Mouse (Mus musculus): ENCODE measurements at regions not wholly inside any gene's neighbourhood (a gene's known extent, or its start where the extent isn't known, plus 50 kb on each side); places are given as distances from the start of the nearest gene placed in this dataset.

DNA sequence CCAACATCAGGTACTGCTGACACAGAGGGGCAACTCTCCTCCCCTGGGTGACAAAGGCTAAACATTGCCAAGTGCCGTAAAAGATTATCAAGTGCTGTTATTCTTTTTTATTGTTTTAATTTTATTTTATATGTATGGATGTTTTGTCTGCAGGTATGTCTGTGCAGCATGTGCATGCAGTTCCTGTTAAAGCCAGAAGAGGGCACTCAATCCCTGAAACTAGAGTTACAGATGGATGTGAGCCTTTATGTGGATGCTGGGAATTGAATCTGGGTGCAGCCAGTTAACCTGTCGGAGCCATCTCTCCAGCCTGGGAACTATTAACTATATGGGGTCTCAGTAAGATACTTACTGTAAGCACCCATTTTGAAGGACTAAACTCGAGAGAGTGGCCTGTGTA, 104.4 kb upstream of the Slc22a12 start:
- DNase-seq (ENCODE audit: low spot score in 2 of 2), result no peak

DNA sequence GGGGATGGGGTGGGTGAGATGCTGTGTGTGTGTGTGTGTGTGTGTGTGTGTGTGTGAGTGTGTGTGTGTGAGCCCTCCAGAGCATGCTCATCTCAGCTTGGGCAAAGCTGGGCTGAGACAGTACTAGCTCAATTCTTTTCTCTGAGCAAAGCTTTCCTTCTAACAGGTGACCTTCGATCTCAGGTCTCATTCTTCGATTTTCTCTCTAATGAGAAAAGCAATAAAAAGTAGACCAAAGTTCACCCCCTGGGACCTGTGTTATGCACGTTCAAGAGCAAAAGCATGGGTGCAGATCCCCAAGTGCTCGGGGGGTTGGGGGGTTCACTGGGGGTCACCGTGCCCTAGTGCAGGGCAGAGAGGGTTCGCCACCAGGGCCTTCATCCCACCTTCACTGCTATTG, 103.1 kb upstream of the Slc22a12 start:
- DNase-seq (ENCODE audit: low spot score in 2 of 2), result no peak

DNA sequence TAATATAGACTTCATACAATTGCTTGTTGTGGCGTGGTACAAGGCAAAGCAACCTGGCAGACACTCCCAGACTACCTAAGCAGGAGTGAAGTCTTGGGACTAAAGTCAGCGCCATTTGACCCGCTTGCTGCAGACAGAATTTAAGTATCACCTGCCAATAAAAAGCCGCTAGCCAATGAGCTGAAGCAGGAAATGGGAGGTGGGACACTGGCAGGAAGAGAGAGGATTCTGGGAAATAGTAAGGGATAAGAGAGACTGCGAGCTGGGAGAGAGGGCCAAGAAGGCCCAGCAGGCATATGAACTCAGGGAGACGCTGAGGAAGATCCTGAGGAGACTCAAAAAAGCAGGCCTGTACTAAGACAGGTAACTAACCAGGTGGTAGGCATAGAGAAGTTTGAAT, 102.0 kb upstream of the Slc22a12 start:
- DNase-seq (ENCODE audit: low spot score in 2 of 2), result no peak

DNA sequence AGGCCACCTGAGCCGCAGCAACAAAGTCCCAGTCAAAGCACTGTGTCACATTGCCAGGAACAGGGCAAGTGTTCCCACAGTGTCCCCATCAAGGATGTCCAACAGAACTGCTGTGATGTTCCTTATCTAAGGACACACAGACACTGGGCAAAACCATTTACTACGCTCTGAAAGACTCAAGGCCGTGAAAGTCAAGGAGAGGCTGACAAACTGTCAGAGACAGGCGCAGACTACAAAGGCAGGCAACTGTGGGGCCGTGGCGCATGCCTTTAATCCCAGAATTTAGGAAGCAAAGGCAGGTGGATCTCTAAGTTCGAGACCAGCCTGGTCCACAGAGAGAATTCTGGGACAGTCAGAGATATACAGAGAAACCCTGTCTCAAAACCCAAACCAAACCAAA, 96.8 kb upstream of the Slc22a12 start:
- DNase-seq (ENCODE audit: low spot score in 2 of 2), result no peak

DNA sequence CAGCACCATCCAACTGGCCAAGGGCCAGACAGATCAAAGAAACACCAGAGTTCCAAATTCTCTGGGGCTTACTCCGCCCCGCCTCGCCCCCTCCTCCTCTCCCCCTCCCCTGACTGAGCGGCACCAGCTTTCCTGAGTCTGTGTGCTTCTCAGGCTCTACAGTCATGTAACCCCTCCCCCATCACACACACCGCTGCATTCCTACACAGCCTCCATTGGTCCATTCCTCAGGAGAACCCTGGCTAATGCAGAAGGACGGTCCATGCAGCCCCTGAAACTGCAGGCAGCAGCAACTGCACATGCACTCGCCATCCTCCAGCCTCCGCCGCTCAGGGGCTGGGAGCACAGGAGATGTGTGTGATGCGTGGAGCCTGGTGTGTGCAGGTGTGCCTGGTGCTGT, 90.6 kb upstream of the Slc22a12 start:
- no peak for DNase-seq (ENCODE audit: low spot score in 2 of 2)

DNA sequence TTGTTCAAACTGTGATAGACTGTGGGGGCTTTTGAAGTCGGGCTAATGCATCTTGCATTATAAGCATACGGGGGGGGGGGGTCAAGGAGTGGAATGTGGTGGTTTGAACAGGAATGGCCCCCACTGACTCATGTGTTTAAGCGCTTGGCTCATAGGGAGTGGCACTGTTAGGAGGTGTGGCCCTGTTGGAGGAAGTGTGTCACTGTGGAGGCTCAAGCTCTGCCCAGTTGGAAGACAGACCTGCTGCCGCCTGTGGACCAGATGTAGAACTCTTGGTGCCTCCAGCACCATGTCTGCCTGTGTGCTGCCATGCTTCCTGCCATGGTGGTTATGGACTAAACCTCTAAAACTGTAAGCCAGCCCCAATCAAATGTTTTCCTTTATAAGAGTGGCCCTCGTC, 89.0 kb upstream of the Slc22a12 start:
- DNase-seq (ENCODE audit: low spot score in 2 of 2), result no peak

DNA sequence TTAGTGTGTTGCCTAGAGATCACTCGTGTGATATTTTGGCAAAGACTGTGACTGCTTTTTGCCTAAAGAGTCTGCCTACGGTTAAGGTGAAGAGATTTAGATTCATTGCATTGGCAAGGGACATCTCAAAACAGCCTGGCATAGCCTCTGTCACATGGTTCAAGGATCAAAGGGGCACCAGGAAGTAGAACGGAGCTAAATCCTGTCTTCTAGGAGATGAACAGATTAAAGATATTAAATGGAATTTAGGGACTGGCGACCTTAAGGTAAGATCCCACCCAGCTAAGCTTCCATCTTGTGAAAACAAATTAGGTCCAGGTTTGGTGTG, 87.7 kb upstream of the Slc22a12 start:
- DNase-seq (ENCODE audit: low spot score in 2 of 2), result no peak

DNA sequence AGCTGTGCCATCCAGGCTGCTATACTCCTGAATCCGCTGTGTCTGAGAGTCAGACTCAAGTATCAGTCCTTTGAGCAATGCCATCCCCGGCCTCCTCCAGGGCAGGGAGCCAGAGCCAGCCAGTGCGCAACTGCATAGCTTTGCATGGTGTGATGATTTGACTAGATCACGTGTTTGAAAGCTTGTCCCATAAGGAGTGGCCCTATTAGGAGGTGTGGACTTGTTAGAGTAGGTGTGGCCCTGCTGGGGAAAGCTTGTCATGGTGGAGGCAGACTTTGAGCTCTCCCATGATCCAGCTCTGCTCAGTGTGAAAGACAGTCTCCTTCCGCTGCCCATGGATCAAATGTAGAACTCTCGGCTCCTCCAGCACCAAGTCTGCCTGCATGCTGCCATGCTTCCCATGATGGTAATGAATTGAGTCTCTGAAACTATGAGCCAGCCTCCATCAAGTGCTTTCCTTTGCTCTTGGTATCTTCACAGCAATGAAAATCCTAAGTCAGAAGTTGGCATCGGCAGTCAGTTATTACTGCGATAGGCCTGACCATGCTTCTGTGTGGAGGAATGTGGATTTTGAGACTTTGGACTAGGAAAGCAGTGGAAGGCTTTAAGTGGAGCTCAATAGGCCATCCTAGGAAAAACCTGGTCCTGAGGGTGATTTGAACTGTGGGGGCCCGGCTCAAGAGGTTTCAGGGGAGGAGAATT, 87.2 kb upstream of the Slc22a12 start:
- no peak for DNase-seq (ENCODE audit: low spot score in 2 of 2)

DNA sequence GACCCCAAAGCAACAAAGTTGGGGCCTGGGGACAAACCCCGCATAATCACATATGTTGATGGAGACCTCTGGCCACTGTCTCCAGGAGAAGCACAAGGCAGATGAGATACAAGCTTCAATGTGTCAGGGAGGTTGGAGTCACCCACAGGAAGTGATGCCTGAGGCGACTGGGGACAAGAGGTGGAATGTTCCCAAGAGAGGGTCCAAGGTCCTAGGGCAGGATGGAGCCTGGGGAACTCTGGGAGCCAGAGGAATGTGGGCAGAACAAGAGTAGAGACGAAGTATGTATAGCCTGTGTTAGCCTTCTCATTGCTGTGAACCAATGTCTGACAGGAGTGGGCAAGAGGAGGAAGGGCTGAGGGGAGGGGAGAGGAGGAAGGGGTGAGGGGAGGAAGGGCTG, 82.7 kb upstream of the Slc22a12 start:
- no peak for DNase-seq (ENCODE audit: low spot score in 2 of 2)

DNA sequence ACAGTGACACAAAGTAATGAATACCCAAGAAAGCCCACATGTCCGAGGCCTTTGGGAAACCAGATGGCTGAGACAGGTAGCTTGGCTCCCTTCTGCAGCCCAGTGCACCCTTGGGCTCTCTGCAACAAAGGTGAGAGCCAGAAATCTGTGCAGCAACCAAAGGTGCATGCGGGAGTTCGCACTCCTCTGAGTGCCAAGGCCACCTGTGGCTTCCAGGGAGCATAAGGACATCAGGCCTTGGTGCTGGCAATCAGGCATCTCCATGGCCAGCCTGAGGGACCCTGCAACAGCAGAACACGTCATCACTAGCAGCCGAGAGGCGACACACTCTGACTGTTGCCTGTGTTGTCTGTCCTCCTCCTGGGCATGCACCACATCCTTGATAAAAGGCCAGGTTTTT, 78.2 kb upstream of the Slc22a12 start:
- DNase-seq (ENCODE audit: low spot score in 2 of 2), result no peak

DNA sequence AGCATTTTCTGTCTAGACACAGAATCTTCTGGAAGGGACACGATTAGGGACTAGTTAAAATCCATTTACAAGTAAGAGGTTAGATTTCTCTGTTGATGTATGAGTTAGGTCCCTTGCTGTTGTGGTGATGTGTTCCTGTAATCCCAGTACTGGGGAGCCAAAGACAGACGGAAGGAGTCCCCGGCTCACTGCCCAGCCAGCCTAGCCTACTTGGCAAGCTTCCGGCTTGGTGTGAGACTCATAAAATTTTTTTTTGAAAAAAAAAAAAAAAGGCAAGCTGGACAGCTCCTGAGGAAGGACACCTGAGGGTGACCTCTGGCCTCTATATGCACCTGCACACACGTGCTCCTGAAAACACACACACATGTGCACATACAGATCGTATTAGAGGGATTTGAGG, 76.7 kb upstream of the Slc22a12 start:
- DNase-seq (ENCODE audit: low spot score in 2 of 2), result no peak

DNA sequence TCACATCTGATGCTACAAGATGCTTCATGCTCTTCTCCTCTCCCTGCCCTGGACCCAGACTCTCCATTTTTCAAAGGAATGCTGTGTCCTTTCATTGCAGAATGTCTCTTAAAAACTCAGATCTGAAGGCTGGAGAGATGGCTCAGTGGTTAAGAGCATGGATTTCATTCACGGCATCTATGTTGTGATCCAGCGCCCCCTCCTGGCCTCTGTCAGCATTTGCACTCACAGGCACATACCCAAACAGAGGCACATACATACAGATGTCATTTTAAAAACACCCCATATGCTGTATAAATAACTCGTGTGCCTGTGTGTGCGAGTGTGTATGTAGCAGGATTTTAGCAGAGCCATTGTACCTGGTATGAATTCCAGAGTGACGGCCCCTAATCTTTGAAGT, 73.8 kb upstream of the Slc22a12 start:
- no peak for DNase-seq (ENCODE audit: low spot score in 2 of 2)

DNA sequence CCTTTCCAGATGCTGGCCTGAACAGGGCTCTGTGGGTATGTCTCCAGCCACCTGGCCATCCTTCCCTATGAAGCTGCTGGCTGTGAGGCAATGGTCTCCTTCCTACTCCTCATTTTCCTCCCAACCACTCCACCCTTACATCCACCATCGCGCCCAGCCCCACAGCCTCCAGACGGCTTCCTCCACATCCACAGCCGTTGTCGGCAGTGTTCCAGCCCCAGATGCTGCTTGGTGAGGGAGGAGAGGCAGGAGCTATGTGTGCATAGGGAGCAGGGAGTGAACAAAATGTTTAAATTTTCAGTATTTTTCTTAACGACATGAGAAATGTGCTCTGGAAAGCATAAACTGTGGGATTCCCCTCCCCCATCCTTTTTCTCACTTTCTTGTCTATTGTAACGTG, 69.6 kb upstream of the Slc22a12 start:
- DNase-seq (ENCODE audit: low spot score in 2 of 2), result peak; percentile 40 to 60

DNA sequence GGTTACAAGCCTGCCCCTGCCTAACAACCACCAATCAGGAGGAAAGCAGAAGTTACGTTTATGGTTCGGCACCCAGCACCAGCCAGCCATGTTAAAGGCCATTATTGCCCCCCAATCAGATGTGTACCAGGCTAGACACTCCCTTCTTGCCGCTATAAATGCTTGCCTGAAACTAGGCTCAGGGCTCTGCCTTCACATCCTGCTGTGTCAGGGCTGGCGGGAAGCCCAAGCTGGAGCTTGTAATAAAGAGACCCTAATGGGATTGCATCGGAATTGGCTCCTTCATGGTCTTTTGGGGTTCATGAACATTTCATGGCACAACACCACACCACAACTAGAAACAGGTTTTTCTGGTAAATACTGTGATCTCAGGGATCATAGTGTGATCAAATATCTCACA, 69.1 kb upstream of the Slc22a12 start:
- no peak for DNase-seq (ENCODE audit: low spot score in 2 of 2)

DNA sequence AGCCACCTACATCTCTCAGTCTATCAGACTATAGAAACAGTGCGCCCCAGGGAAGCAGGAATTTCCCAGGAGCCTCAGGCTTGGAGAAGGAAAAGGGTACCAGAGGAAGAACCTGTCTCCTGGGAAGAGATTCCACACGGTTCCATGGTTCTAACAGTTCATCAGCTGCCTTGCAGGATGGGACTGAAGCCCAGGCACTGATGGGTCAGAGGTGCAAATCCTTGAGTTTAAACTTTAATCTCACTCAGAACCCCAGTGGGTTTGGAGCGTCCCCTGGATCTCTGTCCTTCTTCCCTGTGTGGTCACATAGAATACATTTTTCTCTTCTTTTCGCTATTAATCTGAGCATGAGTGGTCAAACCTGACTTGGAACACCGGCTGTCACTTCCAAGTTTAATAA, 67.9 kb upstream of the Slc22a12 start:
- DNase-seq (ENCODE audit: low spot score in 2 of 2), result no peak

DNA sequence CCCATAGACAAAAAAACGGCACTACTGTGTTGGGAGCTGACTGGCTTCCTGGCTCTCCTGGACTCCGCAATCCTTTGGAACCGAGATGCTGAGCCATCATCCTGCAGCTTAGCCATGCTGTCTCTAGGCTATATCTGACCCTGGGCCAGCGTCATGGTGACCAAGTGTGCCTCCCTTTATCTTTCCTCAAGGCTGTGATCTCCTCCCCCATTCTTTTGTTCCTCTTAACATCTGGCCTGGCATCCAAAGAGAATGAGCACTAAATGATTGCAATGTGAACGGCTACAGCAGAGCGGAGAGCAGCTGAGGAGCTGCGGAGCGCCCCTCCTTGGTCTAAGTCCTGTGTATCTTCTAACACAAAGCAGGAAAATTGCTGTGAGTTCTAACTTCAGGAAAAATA, 67.2 kb upstream of the Slc22a12 start:
- no peak for DNase-seq (ENCODE audit: low spot score in 2 of 2)

DNA sequence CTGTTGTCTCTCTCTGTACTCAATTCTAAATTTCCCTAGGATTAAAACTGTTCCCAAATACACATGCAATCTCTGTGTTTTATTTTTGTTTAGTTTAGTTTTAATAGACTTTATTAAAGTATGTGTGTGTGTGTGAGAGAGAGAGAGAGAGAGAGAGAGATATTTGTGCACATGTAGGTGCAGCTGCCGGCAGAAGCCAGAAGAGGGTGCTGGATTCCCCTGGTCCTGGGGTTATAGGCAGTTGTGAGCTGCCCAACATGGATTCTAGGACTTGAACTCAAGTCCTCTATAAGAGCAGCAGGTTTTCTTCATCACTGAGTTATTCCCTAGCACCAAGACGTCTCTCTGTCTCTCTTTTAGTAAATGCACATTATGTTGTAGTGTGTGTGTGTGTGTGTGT, 64.7 kb upstream of the Slc22a12 start:
- DNase-seq (ENCODE audit: low spot score in 2 of 2), result no peak

DNA sequence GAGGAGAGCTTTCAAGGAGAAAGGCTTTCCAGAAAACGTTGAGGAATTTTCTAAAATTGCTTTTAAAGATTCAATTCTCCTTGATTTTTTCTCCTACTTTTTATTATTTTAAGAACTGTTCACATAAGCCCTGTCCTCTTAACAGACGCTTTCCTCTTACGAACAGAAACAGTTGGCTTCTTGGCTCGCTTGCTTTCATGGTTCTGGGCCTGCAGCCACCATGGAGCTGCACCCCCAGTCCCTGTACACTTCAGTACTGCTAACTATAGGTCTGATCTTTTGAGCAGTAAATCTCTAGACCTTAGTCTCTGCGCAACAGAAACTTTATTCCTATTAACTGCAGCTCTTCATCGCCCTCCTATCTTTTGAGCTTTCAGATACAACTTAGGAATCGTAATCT, 63.8 kb upstream of the Slc22a12 start:
- DNase-seq (ENCODE audit: low spot score in 2 of 2), result no peak

DNA sequence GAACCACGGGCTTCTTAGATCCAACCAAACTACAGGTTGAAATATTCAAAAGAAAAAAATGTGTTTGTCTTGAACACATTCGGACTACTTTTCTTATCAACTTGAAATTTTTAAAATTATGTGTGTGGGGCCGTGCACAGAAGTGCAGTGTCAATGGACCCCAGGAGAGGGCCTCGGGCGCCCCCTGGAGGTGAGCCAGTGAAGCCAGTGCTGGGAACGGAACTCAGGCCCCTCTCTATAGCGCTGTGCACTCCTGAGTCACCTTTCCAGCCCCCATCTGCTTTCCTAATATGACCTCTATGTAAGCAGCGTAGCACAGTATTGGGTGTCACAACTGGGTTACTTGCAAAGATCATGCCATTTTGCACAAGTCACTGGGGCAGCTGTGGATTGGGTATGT, 61.9 kb upstream of the Slc22a12 start:
- peak in 1 of 2 experiments; percentile 8 for DNase-seq (ENCODE audit: low spot score in 2 of 2)

DNA sequence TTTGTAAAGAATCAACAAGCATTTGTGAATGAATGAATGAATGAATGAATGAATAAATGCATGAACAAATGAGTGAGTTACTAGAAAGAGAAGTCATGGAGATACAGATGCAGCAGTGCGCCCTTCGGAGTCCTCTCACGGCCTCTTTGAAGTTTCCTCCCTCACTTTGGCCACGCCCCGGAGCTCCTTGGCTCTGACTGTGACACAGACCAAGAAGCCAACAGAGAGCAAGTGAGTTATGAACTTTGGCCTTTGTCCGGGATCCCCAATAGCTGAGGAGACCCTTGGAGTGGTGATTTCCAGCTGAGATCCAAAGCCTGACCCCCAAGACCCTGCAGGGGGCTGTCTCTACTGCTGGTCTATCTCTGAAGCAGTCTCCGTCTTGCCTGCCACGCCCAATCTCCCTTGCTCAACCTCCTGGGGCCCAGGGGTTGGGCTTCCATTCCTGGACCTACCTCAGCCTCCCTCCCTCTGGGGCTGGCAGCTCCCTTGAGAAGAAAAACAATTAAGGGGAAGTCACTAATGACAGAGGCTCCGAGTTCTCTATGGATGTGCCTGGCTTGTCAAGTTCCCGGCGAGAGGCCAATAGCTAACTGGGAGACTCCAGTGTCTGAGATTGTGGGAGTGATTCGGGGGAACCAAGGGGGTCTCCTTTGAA, 58.2 kb upstream of the Slc22a12 start:
- no peak for DNase-seq (ENCODE audit: low spot score in 2 of 2)

DNA sequence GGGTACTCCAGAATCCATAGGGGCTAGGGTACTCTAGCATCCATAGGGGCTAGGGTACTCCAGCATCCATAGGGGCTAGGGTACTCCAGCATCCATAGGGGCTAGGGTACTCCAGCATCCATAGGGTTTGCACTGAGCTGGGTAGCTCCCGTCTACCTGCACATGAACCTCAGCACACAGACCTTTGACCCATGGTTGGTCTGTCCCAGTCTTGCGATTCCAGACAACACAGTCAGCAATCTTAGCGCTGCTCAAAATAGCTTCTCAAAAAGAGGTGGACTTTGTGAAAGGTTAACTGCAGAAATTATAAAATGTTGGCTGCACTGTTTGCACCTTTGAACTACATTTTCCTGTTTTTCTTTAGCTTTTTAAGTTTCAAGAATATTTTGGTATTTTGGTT, 56.4 kb upstream of the Slc22a12 start:
- DNase-seq (ENCODE audit: low spot score in 2 of 2), result no peak

DNA sequence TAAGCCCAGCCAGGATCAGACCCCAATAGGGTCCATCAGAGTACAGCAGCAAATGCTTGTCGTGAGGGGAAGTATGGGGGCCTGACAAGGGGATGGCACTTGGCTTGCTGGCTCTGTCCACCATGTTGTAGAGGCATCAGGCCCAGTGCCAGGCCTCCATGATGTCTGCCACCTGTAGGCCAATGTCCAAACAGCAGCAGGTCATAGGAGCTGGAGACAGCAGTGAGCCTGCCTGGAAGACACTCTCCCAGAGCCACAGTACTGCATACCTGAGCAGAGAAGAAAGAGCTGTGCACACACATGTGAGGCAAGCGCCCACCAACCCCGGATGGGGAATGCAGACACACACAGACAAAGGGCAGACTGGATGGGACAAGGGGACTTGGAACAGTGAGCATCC, 55.4 kb upstream of the Slc22a12 start:
- DNase-seq (ENCODE audit: low spot score in 2 of 2), result no peak

DNA sequence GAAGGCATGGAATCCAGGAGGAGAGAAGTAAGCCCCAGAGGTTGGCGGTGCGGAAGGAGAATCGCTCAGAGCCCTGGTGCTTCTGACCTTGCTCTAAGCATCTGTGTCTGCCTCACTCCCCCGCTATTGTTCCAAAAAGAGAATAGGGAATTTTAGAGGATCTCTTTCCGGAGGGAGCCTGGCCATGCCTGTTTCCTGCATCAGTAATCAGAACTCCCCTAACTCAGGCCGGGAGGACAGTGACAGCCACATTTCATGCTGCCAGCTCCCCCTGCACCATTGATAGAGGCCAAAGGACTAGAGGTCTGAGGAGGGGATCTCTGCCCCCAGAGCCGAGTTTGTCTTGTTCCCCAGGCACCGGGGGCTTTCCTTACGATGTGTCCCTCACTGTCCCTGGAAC, 53.0 kb upstream of the Slc22a12 start:
- DNase-seq (ENCODE audit: low spot score in 2 of 2), result no peak
